Comparison of ENCODE assay signal across 15 mouse cellular contexts in genomic region chr5:102100246-102101241, GRCm38 (mm10). TPM values are rescaled to one million over a fixed set of nuclear protein-coding genes. Genes with fewer than 3 reads are reported as not detected.
DNase-seq lines count a peak whose midpoint lies in the region; ATAC-seq and TF ChIP-seq lines count a peak whose summit lies in the region.
"Had no signal": no experiment of that assay in that cellular context is flagged by ENCODE, and none has a peak within 500 bp of the region (broad histone marks: within the 10 kb centered on the region; RNA-seq: fewer than 3 reads in every experiment).

No protein-coding gene starts in this region.

- H3K27me3 ChIP-seq in embryonic facial prominence, embryonic 15.5 days, result no peaks in the 10 kb centered on the region
- H3K27me3 ChIP-seq in hindbrain, postnatal 0 days (ENCODE audit: insufficient read depth, low read length), result no peaks in the 10 kb centered on the region
- H3K27me3 ChIP-seq: CH12.LX; limb, embryonic 12.5 days had no signal

- ATAC-seq in embryonic facial prominence, embryonic 15.5 days (ENCODE audit: insufficient number of reproducible peaks, low FRiP score, low TSS enrichment, low read depth), result no peak
- ATAC-seq in hindbrain, postnatal 0 days, result peak; percentile 43; the same call in 1 of the 2 replicates
- ATAC-seq: activated CD4-positive, CD25-positive, alpha-beta regulatory T cell, adult 4 months; intestine, embryonic 16.5 days had no signal

- H3K9ac ChIP-seq in embryonic facial prominence, embryonic 15.5 days, result no peak overlapping the region
- no peak overlapping the region for H3K9ac ChIP-seq in hindbrain, postnatal 0 days (replicated peaks; ENCODE audit: low read length)
- H3K9ac ChIP-seq: limb, embryonic 12.5 days; lung, embryonic 14.5 days had no signal

- TF ChIP-seq CTCF in hindbrain, postnatal 0 days (IDR thresholded peaks at IDR 0.05; ENCODE audit: low read depth), result no peak

- H3K4me2 ChIP-seq in embryonic facial prominence, embryonic 15.5 days (replicated peaks), result peak overlapping the region; percentile 29
- H3K4me2 ChIP-seq in hindbrain, postnatal 0 days (ENCODE audit: low read depth, low read length), result 0 out of 2 replicates have a peak overlapping the region, but pooled peaks have one; percentile 10
- H3K4me2 ChIP-seq: limb, embryonic 12.5 days; lung, embryonic 14.5 days had no signal

- WGBS in embryonic facial prominence, embryonic 15.5 days, result 28% methylated on average over 21 of the region's 21 CpGs
- 35% methylated on average over 21 of the region's 21 CpGs for WGBS in hindbrain, postnatal 0 days

- DNase-seq in embryo, embryonic 10 days (ENCODE audit: low spot score), result peak; percentile 11
- DNase-seq in embryo, embryonic 10.5 days (ENCODE audit: low spot score), result no peak
- no peak for DNase-seq in hindbrain, postnatal 0 days (ENCODE audit: low spot score)
- peak; percentile 17 for DNase-seq in neural tube, embryonic 10.5 days (ENCODE audit: extremely low spot score, low spot score)
- DNase-seq in lung, postnatal 4 days, result no peak
- no peak for DNase-seq in frontal cortex, postnatal 10 days (ENCODE audit: low spot score in 2 of 2)
- no peak for DNase-seq in lung, postnatal 25 days (ENCODE audit: low spot score)
- DNase-seq: cerebellum, adult 8-10 months; lung, embryonic 14.5 days; thymus, postnatal 36 days had no signal

- no peaks in the 10 kb centered on the region for H3K36me3 ChIP-seq in embryonic facial prominence, embryonic 15.5 days
- no peaks in the 10 kb centered on the region for H3K36me3 ChIP-seq in hindbrain, postnatal 0 days (ENCODE audit: insufficient read depth, low read length)
- H3K36me3 ChIP-seq: limb, embryonic 12.5 days had no signal

- H3K27ac ChIP-seq in embryonic facial prominence, embryonic 15.5 days (replicated peaks), result 0 out of 2 replicates have a peak overlapping the region, but pooled peaks have one; percentile 39
- no peak overlapping the region; the same call in 1 of the 2 replicates for H3K27ac ChIP-seq in hindbrain, postnatal 0 days
- H3K27ac ChIP-seq: limb, embryonic 12.5 days had no signal

- H3K4me3 ChIP-seq in embryonic facial prominence, embryonic 15.5 days (replicated peaks), result peak overlapping the region; percentile 3; the same call in 1 of the 2 replicates
- no peak overlapping the region for H3K4me3 ChIP-seq in hindbrain, postnatal 0 days (ENCODE audit: low read length)
- H3K4me3 ChIP-seq: limb, embryonic 12.5 days had no signal

- H3K9me3 ChIP-seq in embryonic facial prominence, embryonic 15.5 days (replicated peaks), result no peaks in the 10 kb centered on the region
- H3K9me3 ChIP-seq in hindbrain, postnatal 0 days (ENCODE audit: low read length), result no peaks in the 10 kb centered on the region
- H3K9me3 ChIP-seq: limb, embryonic 12.5 days had no signal

- peaks cover 8% of the 10 kb centered on the region; the same call in 1 of the 2 replicates for H3K4me1 ChIP-seq in embryonic facial prominence, embryonic 15.5 days
- H3K4me1 ChIP-seq in hindbrain, postnatal 0 days (ENCODE audit: insufficient read depth, low read length), result 0 out of 2 replicates have a peak, but pooled peaks cover 4% of the 10 kb centered on the region
- H3K4me1 ChIP-seq: limb, embryonic 12.5 days had no signal

RNA-seq across cellular contexts. Expression of gene Wdfy3, which starts 30.8 kb away (rescaled TPM):
- polyA plus RNA-seq in embryonic facial prominence, embryonic 15.5 days (2015; fragmentation: Nextera tagmentation; extraction: Ambion mirVana), result 16.4 and 16.9 TPM in 2 replicates
- total RNA-seq in hindbrain, postnatal 0 days (2014; rRNA removed), result 83.5 and 88.4 TPM in 2 replicates
- 15.8 and 16.0 TPM in 2 replicates for polyA plus RNA-seq in hindbrain, postnatal 0 days (2015; fragmentation: Nextera tagmentation; extraction: Ambion mirVana)
- total RNA-seq: CH12.LX had no signal

Comparison
In these comparisons a context has a peak if more than half of its experiments do, and no peak if none do; other contexts are left out.
1. DNase-seq: peak in embryo, embryonic 10 days (single experiment) and neural tube, embryonic 10.5 days (single experiment); none in embryo, embryonic 10.5 days (single experiment), hindbrain, postnatal 0 days (single experiment), lung, postnatal 4 days (0 of 2), frontal cortex, postnatal 10 days (0 of 2) and lung, postnatal 25 days (single experiment).